Mouse (Mus musculus) erythroblast, embryonic 14.5 days (primary cell): Measurements from ENCODE around the gene Efhd2.

Source experiments
- GATA1 ChIP-seq: IDR thresholded peaks from 2 replicates; pipeline ENCODE4 v1.6.1; 2012; ENCODE audit warnings: low read length, inconsistent platforms, mixed read lengths
- TAL1 ChIP-seq: IDR thresholded peaks from 3 replicates; pipeline ENCODE4 v1.6.1; 2012; ENCODE audit warnings: low read length, inconsistent platforms, mixed read lengths

DNA sequence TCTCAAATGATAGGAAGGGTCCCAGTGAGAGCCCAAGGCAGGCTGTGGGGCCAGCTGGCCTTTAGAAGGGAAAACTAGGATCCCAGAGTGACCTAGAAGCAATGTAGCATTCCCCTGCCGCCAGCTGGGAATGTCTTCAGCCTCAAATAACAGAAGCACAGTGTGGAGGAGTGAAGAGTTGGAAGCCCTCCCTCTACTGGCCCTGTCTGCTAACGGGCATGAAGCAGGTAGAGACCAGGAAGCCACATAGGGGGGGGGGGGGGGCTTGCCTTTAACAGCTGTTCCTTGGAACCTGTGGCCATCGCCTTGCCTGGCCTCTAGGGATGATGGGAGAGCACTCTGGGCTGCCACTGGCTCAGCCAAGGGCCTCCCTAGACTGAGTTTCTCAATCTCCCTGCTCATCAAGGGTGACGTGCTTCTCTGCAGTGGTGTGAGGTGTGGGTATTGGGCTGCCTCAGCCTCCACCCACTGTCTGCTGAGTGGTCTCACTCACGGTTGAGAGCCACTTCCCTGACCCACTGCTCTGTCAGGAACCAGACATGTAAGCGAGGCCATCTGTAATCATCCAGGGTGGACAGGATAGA is 11.8 kb upstream of the Efhd2 start:
- TF ChIP-seq GATA1: no peak
- TF ChIP-seq TAL1: no peak
